Mouse (Mus musculus): ENCODE measurements at regions not wholly inside any gene's neighbourhood (a gene's known extent, or its start where the extent isn't known, plus 50 kb on each side); places are given as distances from the start of the nearest gene placed in this dataset.

- Histone ChIP-seq H3K4me1 (peaks cover 9% of the 10 kb centered on the region), H3K9me3 (no peaks in the 10 kb centered on the region), H3K4me2 (replicated peaks) (no peak overlapping the region), H3K4me3 (no peak overlapping the region), H3K27me3 (0 out of 2 replicates have a peak, but pooled peaks cover 4% of the 10 kb centered on the region), H3K9ac (replicated peaks) (no peak overlapping the region), H3K27ac (replicated peaks) (no peak overlapping the region), H3K36me3 (no peaks in the 10 kb centered on the region)
- 37% methylated on average over 3 of the region's 3 CpGs for whole genome bisulfite sequencing
- ATAC-seq (ENCODE audit: low FRiP score, low read depth), result no peak
Measured at GRCm38 (mm10) chr13:54847764-54848183, 58.6 kb downstream of the Tspan17 start.

- WGBS, result 62% methylated on average over 4 of the region's 4 CpGs
- no peak for ATAC-seq (ENCODE audit: low FRiP score, low read depth)
- no peak overlapping the region for H3K4me2 ChIP-seq (replicated peaks)
Measured at GRCm38 (mm10) chr13:54851131-54851530, 62.0 kb downstream of the Tspan17 start.

GRCm38 (mm10) chr13:54855333-54856238 is 66.4 kb downstream of the Tspan17 start:
- Histone ChIP-seq H3K4me3 (no peak overlapping the region), H3K36me3 (no peaks in the 10 kb centered on the region), H3K9ac (replicated peaks) (no peak overlapping the region), H3K4me2 (replicated peaks) (no peak overlapping the region), H3K27ac (replicated peaks) (no peak overlapping the region), H3K27me3 (peaks cover 19% of the 10 kb centered on the region), H3K4me1 (peaks cover 4% of the 10 kb centered on the region; the same call in 1 of the 2 replicates), H3K9me3 (no peaks in the 10 kb centered on the region)
- WGBS, result 32% methylated on average over 14 of the region's 14 CpGs
- no peak for ATAC-seq (ENCODE audit: low FRiP score, low read depth)

More at GRCm38 (mm10) chr13:54851131-54851530, 62.0 kb downstream of the Tspan17 start:
- Histone ChIP-seq H3K27me3 (peaks cover 20% of the 10 kb centered on the region), H3K4me1 (peaks cover 11% of the 10 kb centered on the region), H3K9ac (replicated peaks) (no peak overlapping the region), H3K9me3 (no peaks in the 10 kb centered on the region), H3K36me3 (no peaks in the 10 kb centered on the region), H3K4me3 (no peak overlapping the region), H3K27ac (replicated peaks) (no peak overlapping the region)

GRCm38 (mm10) chr13:54862931-54863330 is 73.8 kb downstream of the Tspan17 start:
- Histone ChIP-seq H3K4me2 (replicated peaks) (no peak overlapping the region), H3K4me1 (peaks cover 9% of the 10 kb centered on the region; the same call in 1 of the 2 replicates), H3K27ac (replicated peaks) (no peak overlapping the region), H3K27me3 (peaks cover 3% of the 10 kb centered on the region; the same call in 1 of the 2 replicates), H3K36me3 (no peaks in the 10 kb centered on the region), H3K9ac (replicated peaks) (no peak overlapping the region), H3K4me3 (no peak overlapping the region), H3K9me3 (no peaks in the 10 kb centered on the region)
- 85% methylated on average over 4 of the region's 4 CpGs for whole genome bisulfite sequencing
- ATAC-seq (ENCODE audit: low FRiP score, low read depth), result no peak

GRCm38 (mm10) chr13:54864048-54864447 is 74.9 kb downstream of the Tspan17 start:
- no peaks in the 10 kb centered on the region for H3K36me3 ChIP-seq
- no peak overlapping the region for H3K4me2 ChIP-seq (replicated peaks)
- peaks cover 9% of the 10 kb centered on the region; the same call in 1 of the 2 replicates for H3K4me1 ChIP-seq
- no peak overlapping the region for H3K4me3 ChIP-seq
- H3K9me3 ChIP-seq, result no peaks in the 10 kb centered on the region
- 43% methylated on average over 10 of the region's 10 CpGs for WGBS
- peaks cover 3% of the 10 kb centered on the region; the same call in 1 of the 2 replicates for H3K27me3 ChIP-seq
- no peak overlapping the region for H3K27ac ChIP-seq (replicated peaks)
- peak; percentile 56; the same call in 1 of the 2 replicates for ATAC-seq (ENCODE audit: low FRiP score, low read depth)
- H3K9ac ChIP-seq (replicated peaks), result no peak overlapping the region

- Histone ChIP-seq H3K27me3 (peaks cover 46% of the 10 kb centered on the region), H3K36me3 (no peaks in the 10 kb centered on the region), H3K4me1 (peaks cover 32% of the 10 kb centered on the region), H3K4me2 (replicated peaks) (no peak overlapping the region), H3K9ac (replicated peaks) (no peak overlapping the region), H3K9me3 (no peaks in the 10 kb centered on the region), H3K4me3 (no peak overlapping the region), H3K27ac (replicated peaks) (0 out of 2 replicates have a peak overlapping the region, but pooled peaks have one; percentile 26)
- no peak for ATAC-seq (ENCODE audit: low FRiP score, low read depth)
- 25% methylated on average over 12 of the region's 12 CpGs for whole genome bisulfite sequencing
Measured at GRCm38 (mm10) chr13:54872004-54872403, 77.2 kb upstream of the Unc5a start.

GRCm38 (mm10) chr13:54873882-54874281 is 75.3 kb upstream of the Unc5a start:
- WGBS, result 33% methylated on average over 9 of the region's 9 CpGs
- H3K27me3 ChIP-seq, result peaks cover 51% of the 10 kb centered on the region
- H3K9ac ChIP-seq (replicated peaks), result peak overlapping the region; percentile 53; the same call in 1 of the 2 replicates
- peak overlapping the region; percentile 57 for H3K4me2 ChIP-seq (replicated peaks)
- H3K36me3 ChIP-seq, result no peaks in the 10 kb centered on the region
- H3K9me3 ChIP-seq, result no peaks in the 10 kb centered on the region
- H3K4me1 ChIP-seq, result peaks cover 32% of the 10 kb centered on the region
- H3K27ac ChIP-seq (replicated peaks), result peak overlapping the region; percentile 91
- H3K4me3 ChIP-seq, result peak overlapping the region; percentile 33
- no peak for ATAC-seq (ENCODE audit: low FRiP score, low read depth)

- H3K9me3 ChIP-seq, result no peaks in the 10 kb centered on the region
- no peaks in the 10 kb centered on the region for H3K36me3 ChIP-seq
- peaks cover 29% of the 10 kb centered on the region for H3K4me1 ChIP-seq
- peaks cover 48% of the 10 kb centered on the region for H3K27me3 ChIP-seq
- H3K4me2 ChIP-seq (replicated peaks), result peak overlapping the region; percentile 57
- under 1% methylated on average over 38 of the region's 38 CpGs for WGBS
- peak overlapping the region; percentile 33 for H3K4me3 ChIP-seq
- peak overlapping the region; percentile 91 for H3K27ac ChIP-seq (replicated peaks)
- ATAC-seq (ENCODE audit: low FRiP score, low read depth), result peak; percentile 87
- peak overlapping the region; percentile 53 for H3K9ac ChIP-seq (replicated peaks)
Measured at GRCm38 (mm10) chr13:54874291-54875200, 74.7 kb upstream of the Unc5a start.

GRCm38 (mm10) chr13:54876556-54876955 is 72.7 kb upstream of the Unc5a start:
- ATAC-seq (ENCODE audit: low FRiP score, low read depth), result no peak

GRCm38 (mm10) chr13:54877656-54878055 is 71.6 kb upstream of the Unc5a start:
- no peak overlapping the region for H3K4me3 ChIP-seq
- peaks cover 23% of the 10 kb centered on the region for H3K27me3 ChIP-seq
- peaks cover 20% of the 10 kb centered on the region for H3K4me1 ChIP-seq
- no peak overlapping the region for H3K4me2 ChIP-seq (replicated peaks)
- H3K36me3 ChIP-seq, result no peaks in the 10 kb centered on the region
- 84% methylated on average over 8 of the region's 8 CpGs for WGBS
- no peak for ATAC-seq (ENCODE audit: low FRiP score, low read depth)
- H3K27ac ChIP-seq (replicated peaks), result no peak overlapping the region
- H3K9ac ChIP-seq (replicated peaks), result no peak overlapping the region
- no peaks in the 10 kb centered on the region for H3K9me3 ChIP-seq

More at GRCm38 (mm10) chr13:54876556-54876955, 72.7 kb upstream of the Unc5a start:
- H3K9me3 ChIP-seq, result no peaks in the 10 kb centered on the region
- H3K9ac ChIP-seq (replicated peaks), result no peak overlapping the region
- no peaks in the 10 kb centered on the region for H3K36me3 ChIP-seq
- no peak overlapping the region for H3K27ac ChIP-seq (replicated peaks)
- peaks cover 29% of the 10 kb centered on the region for H3K4me1 ChIP-seq
- no peak overlapping the region for H3K4me2 ChIP-seq (replicated peaks)
- peaks cover 31% of the 10 kb centered on the region for H3K27me3 ChIP-seq
- WGBS, result 33% methylated on average over 8 of the region's 8 CpGs
- no peak overlapping the region for H3K4me3 ChIP-seq

GRCm38 (mm10) chr13:54879325-54879724 is 69.9 kb upstream of the Unc5a start:
- no peak overlapping the region for H3K27ac ChIP-seq (replicated peaks)
- peaks cover 25% of the 10 kb centered on the region for H3K27me3 ChIP-seq
- WGBS, result 78% methylated on average over 5 of the region's 5 CpGs
- H3K9me3 ChIP-seq, result no peaks in the 10 kb centered on the region
- H3K4me2 ChIP-seq (replicated peaks), result no peak overlapping the region
- H3K4me1 ChIP-seq, result peaks cover 15% of the 10 kb centered on the region
- no peaks in the 10 kb centered on the region for H3K36me3 ChIP-seq
- no peak overlapping the region for H3K9ac ChIP-seq (replicated peaks)
- no peak for ATAC-seq (ENCODE audit: low FRiP score, low read depth)
- no peak overlapping the region for H3K4me3 ChIP-seq
